ENCODE assay signal across 12 mouse cellular contexts in genomic region chr4:123633874-123634273, GRCm38 (mm10). TPM values are rescaled to one million over a fixed set of nuclear protein-coding genes. Genes with fewer than 3 reads are reported as not detected.
DNase-seq lines count a peak whose midpoint lies in the region; ATAC-seq and TF ChIP-seq lines count a peak whose summit lies in the region.
"Had no signal": no experiment of that assay in that cellular context is flagged by ENCODE, and none has a peak within 500 bp of the region (broad histone marks: within the 10 kb centered on the region; RNA-seq: fewer than 3 reads in every experiment).

No protein-coding gene starts in this region.

- peak; percentile 32; the same call in 1 of the 2 replicates for ATAC-seq in kidney, embryonic 16.5 days (ENCODE audit: low FRiP score, low TSS enrichment)

- peak overlapping the region; percentile 76 for H3K27ac ChIP-seq in gastrocnemius, adult 2 months
- H3K27ac ChIP-seq in left cerebral cortex, adult 2 months = peak overlapping the region; percentile 51
- H3K27ac ChIP-seq in bone marrow macrophage, adult 2 months (ENCODE audit: insufficient read depth, low read depth, low read length) = peak overlapping the region; percentile 50
- peak overlapping the region; percentile 48 for H3K27ac ChIP-seq in kidney, embryonic 16.5 days (ENCODE audit: low read length)

- no peak for TF ChIP-seq CTCF in gastrocnemius, adult 2 months (IDR thresholded peaks at IDR 0.05)
- no peak for TF ChIP-seq CTCF in left cerebral cortex, adult 2 months (IDR thresholded peaks at IDR 0.05)
- no peak for TF ChIP-seq CTCF in bone marrow macrophage, adult 2 months (IDR thresholded peaks at IDR 0.05; ENCODE audit: low read depth, low read length)

- intact Hi-C loops in gastrocnemius, adult 2 months (cut with DNase I) = loop anchor here (2.0 kb wide), 1 partner anchor 31 kb away; no protein-coding TSS in a partner anchor
- intact Hi-C loops in left cerebral cortex, adult 2 months (cut with DNase I) = loop anchor here (2.0 kb wide), 2 partner anchors 31 to 45 kb away; no protein-coding TSS in a partner anchor
- intact Hi-C loops in left cerebral cortex, postnatal 14 days (cut with DNase I) = loop anchor here (5.0 kb wide), 1 partner anchor 47 kb away; no protein-coding TSS in a partner anchor

- H3K4me1 ChIP-seq in bone marrow macrophage, adult 2 months (ENCODE audit: control insufficient read depth, insufficient read depth, low read length) = peaks cover 48% of the 10 kb centered on the region
- peaks cover 10% of the 10 kb centered on the region; the same call in 1 of the 2 replicates for H3K4me1 ChIP-seq in kidney, embryonic 16.5 days (ENCODE audit: insufficient read depth, low read length)

- H3K9ac ChIP-seq in kidney, embryonic 16.5 days (replicated peaks; ENCODE audit: low read length) = no peak overlapping the region

- no peak overlapping the region for H3K4me2 ChIP-seq in kidney, embryonic 16.5 days (replicated peaks; ENCODE audit: low read depth, low read length)

- no peak for DNase-seq in gastrocnemius, adult 2 months
- no peak for DNase-seq in gastrocnemius, adult 18-20 months (ENCODE audit: low spot score)
- DNase-seq in left cerebral cortex, adult 2 months (ENCODE audit: extremely low spot score in 1 of 2, low spot score in 2 of 2) = no peak
- no peak for DNase-seq in left cerebral cortex, postnatal 14 days (ENCODE audit: low spot score in 2 of 2)
- DNase-seq in T-cell, adult 2 months (ENCODE audit: low spot score) = no peak
- no peak for DNase-seq in urinary bladder, postnatal 4 days (ENCODE audit: low spot score in 2 of 2)
- DNase-seq: layer of hippocampus, adult 9-11 months had no signal

- H3K36me3 ChIP-seq in kidney, embryonic 16.5 days (ENCODE audit: insufficient read depth, low read length) = no peaks in the 10 kb centered on the region

- H3K9me3 ChIP-seq in kidney, embryonic 16.5 days (ENCODE audit: low read length) = no peaks in the 10 kb centered on the region

- TF ChIP-seq POLR2A in bone marrow macrophage, adult 2 months (IDR thresholded peaks at IDR 0.05; ENCODE audit: borderline replicate concordance, low read depth, low read length) = no peak

- WGBS in kidney, embryonic 16.5 days = 75% methylated on average over 4 of the region's 4 CpGs

- no peak overlapping the region for H3K4me3 ChIP-seq in gastrocnemius, adult 2 months
- no peak overlapping the region for H3K4me3 ChIP-seq in left cerebral cortex, adult 2 months
- H3K4me3 ChIP-seq in bone marrow macrophage, adult 2 months (ENCODE audit: insufficient read depth, low read length) = no peak overlapping the region
- no peak overlapping the region for H3K4me3 ChIP-seq in kidney, embryonic 16.5 days (ENCODE audit: low read length)
- H3K4me3 ChIP-seq: erythroblast, embryonic 14.5 days; myocyte had no signal

- H3K27me3 ChIP-seq in kidney, embryonic 16.5 days (ENCODE audit: insufficient read depth, low read length) = no peaks in the 10 kb centered on the region
- H3K27me3 ChIP-seq: Patski had no signal

RNA-seq across cellular contexts. Expression of gene Macf1, which starts 50.3 kb away (rescaled TPM):
- 10 to 100 TPM; 48.4 to 66.4 TPM for total RNA-seq in gastrocnemius, adult 2 months (2021)
- total RNA-seq in gastrocnemius, adult 18-20 months (2021) = 10 to 100 TPM; 49.0 to 55.4 TPM
- 100 to 1,000 TPM; 242 to 255 TPM for total RNA-seq in left cerebral cortex, adult 2 months (2021)
- total RNA-seq in left cerebral cortex, postnatal 14 days (2021) = 100 to 1,000 TPM; 211 to 227 TPM
- polyA plus RNA-seq in bone marrow macrophage, adult 2 months (2012; ENCODE audit: insufficient read depth, insufficient read length, missing spikeins) = 176 and 182 TPM in 2 replicates
- polyA plus RNA-seq in kidney, embryonic 16.5 days (2015; fragmentation: Nextera tagmentation; extraction: Ambion mirVana) = 37.1 and 38.1 TPM in 2 replicates
